26 mouse cellular contexts compared by ENCODE assay signal in the genomic region with DNA sequence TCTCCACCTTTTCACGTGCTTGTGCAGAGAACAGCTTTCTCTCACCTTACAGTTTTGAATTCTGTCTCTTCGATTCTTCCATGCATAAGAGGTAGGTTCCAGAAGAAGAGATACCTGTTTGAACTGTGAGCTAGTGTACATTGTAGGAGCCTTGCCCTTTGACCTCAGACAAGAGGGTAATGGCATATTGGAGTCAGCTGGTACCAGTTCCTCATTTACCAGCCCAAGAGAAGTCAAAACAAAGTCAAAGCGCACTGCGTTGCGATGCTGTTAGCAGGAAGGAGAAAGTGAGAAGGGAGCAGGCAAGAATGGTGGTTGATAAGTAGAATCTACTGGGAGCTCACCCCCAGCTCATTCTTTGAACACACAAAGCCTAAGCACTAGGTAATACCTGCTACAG. TPM values are rescaled to one million over a fixed set of nuclear protein-coding genes. Genes with fewer than 3 reads are reported as not detected.
DNase-seq lines count a peak whose midpoint lies in the region; ATAC-seq and TF ChIP-seq lines count a peak whose summit lies in the region.
"Had no signal": no experiment of that assay in that cellular context is flagged by ENCODE, and none has a peak within 500 bp of the region (broad histone marks: within the 10 kb centered on the region; RNA-seq: fewer than 3 reads in every experiment).

No protein-coding gene starts in this region.

- TF ChIP-seq CTCF in hindbrain, postnatal 0 days (IDR thresholded peaks at IDR 0.05; ENCODE audit: low read depth) = no peak

- 0 out of 2 replicates have a peak, but pooled peaks have one; percentile 19 for ATAC-seq in megakaryocyte progenitor cell, adult 5-6 weeks (replicated peaks; ENCODE audit: poor library complexity)
- ATAC-seq in midbrain, embryonic 14.5 days (ENCODE audit: low FRiP score, low TSS enrichment) = no peak
- ATAC-seq in hindbrain, postnatal 0 days = no peak
- ATAC-seq: activated CD4-positive, CD25-positive, alpha-beta regulatory T cell, adult 4 months; forebrain, embryonic 15.5 days; Patski had no signal

- no peak overlapping the region for H3K9ac ChIP-seq in midbrain, embryonic 14.5 days (replicated peaks; ENCODE audit: low read length)
- H3K9ac ChIP-seq in hindbrain, postnatal 0 days (replicated peaks; ENCODE audit: low read length) = no peak overlapping the region
- H3K9ac ChIP-seq: embryonic facial prominence, embryonic 12.5 days; forebrain, embryonic 15.5 days; heart, embryonic 12.5 days; hindbrain, embryonic 14.5 days had no signal

- H3K4me3 ChIP-seq in midbrain, embryonic 14.5 days (replicated peaks; ENCODE audit: low read depth, low read length) = no peak overlapping the region
- H3K4me3 ChIP-seq in hindbrain, postnatal 0 days (ENCODE audit: low read length) = no peak overlapping the region
- H3K4me3 ChIP-seq: embryonic facial prominence, embryonic 12.5 days; forebrain, embryonic 15.5 days; heart, embryonic 12.5 days; hindbrain, embryonic 10.5 days had no signal

- H3K9me3 ChIP-seq in midbrain, embryonic 14.5 days (ENCODE audit: control insufficient read depth, low read length) = no peaks in the 10 kb centered on the region
- no peaks in the 10 kb centered on the region for H3K9me3 ChIP-seq in hindbrain, postnatal 0 days (ENCODE audit: low read length)
- H3K9me3 ChIP-seq: embryonic facial prominence, embryonic 12.5 days; forebrain, embryonic 15.5 days; heart, embryonic 12.5 days; hindbrain, embryonic 10.5 days had no signal

- no peak overlapping the region for H3K27ac ChIP-seq in midbrain, embryonic 14.5 days (replicated peaks; ENCODE audit: low read depth, low read length)
- H3K27ac ChIP-seq in hindbrain, postnatal 0 days = no peak overlapping the region
- H3K27ac ChIP-seq: embryonic facial prominence, embryonic 12.5 days; forebrain, embryonic 15.5 days; hindbrain, embryonic 10.5 days; hindbrain, embryonic 14.5 days had no signal

- peaks cover 25% of the 10 kb centered on the region for H3K4me1 ChIP-seq in midbrain, embryonic 14.5 days (ENCODE audit: control insufficient read depth, insufficient read depth, low read length)
- peaks cover 10% of the 10 kb centered on the region; the same call in 1 of the 2 replicates for H3K4me1 ChIP-seq in hindbrain, postnatal 0 days (ENCODE audit: insufficient read depth, low read length)

- no peaks in the 10 kb centered on the region for H3K36me3 ChIP-seq in splenic B cell, adult 2 months (ENCODE audit: control insufficient read depth, insufficient read depth, low read length, poor library complexity, severe bottlenecking)
- no peaks in the 10 kb centered on the region for H3K36me3 ChIP-seq in midbrain, embryonic 14.5 days (ENCODE audit: control insufficient read depth, insufficient read depth, low read length)
- no peaks in the 10 kb centered on the region for H3K36me3 ChIP-seq in hindbrain, postnatal 0 days (ENCODE audit: insufficient read depth, low read length)
- H3K36me3 ChIP-seq: forebrain, embryonic 15.5 days; heart, embryonic 12.5 days; hindbrain, embryonic 10.5 days had no signal

- no peak overlapping the region for H3K4me2 ChIP-seq in midbrain, embryonic 14.5 days (ENCODE audit: low read length)
- H3K4me2 ChIP-seq in hindbrain, postnatal 0 days (ENCODE audit: low read depth, low read length) = no peak overlapping the region
- H3K4me2 ChIP-seq: forebrain, embryonic 15.5 days; heart, embryonic 12.5 days; hindbrain, embryonic 14.5 days had no signal

- no peaks in the 10 kb centered on the region for H3K27me3 ChIP-seq in splenic B cell, adult 2 months (ENCODE audit: control insufficient read depth, insufficient read depth, low read length, poor library complexity, severe bottlenecking)
- H3K27me3 ChIP-seq in midbrain, embryonic 14.5 days (ENCODE audit: control insufficient read depth, insufficient read depth, low read length) = no peaks in the 10 kb centered on the region
- H3K27me3 ChIP-seq in hindbrain, postnatal 0 days (ENCODE audit: insufficient read depth, low read length) = no peaks in the 10 kb centered on the region
- H3K27me3 ChIP-seq: embryonic facial prominence, embryonic 12.5 days; forebrain, embryonic 15.5 days; heart, embryonic 12.5 days; Patski had no signal

- 91% methylated on average over 5 of the region's 5 CpGs for WGBS in midbrain, embryonic 14.5 days
- WGBS in hindbrain, postnatal 0 days = 95% methylated on average over 5 of the region's 5 CpGs

- DNase-seq in A20 (ENCODE audit: low read depth, low spot score) = peak; percentile 55
- DNase-seq in B cell, adult 2 months = peak; percentile 32 to 42
- DNase-seq in splenic B cell, adult 2 months (ENCODE audit: low read depth, low spot score) = peak; percentile 73
- no peak for DNase-seq in midbrain, embryonic 14.5 days
- no peak for DNase-seq in hindbrain, postnatal 0 days (ENCODE audit: low spot score)
- DNase-seq: adrenal gland, postnatal 14 days; cerebellum, adult 11-12 months; cerebellum, adult 9-10 months; cerebellum, postnatal 25 days; gastrocnemius, postnatal 14 days had no signal

RNA-seq across cellular contexts. Expression of gene 5330417H12Rik, which starts 43.6 kb away (rescaled TPM):
- not detected in 2 replicates for total RNA-seq in megakaryocyte progenitor cell, adult 5-6 weeks (2015)
- not detected in 2 replicates for total RNA-seq in megakaryocyte progenitor cell, adult 5-6 weeks (2017)
- not detected in 2 replicates for polyA plus RNA-seq in midbrain, embryonic 14.5 days (2014; fragmentation: Nextera tagmentation; extraction: Ambion mirVana)
- total RNA-seq in hindbrain, postnatal 0 days (2014; rRNA removed) = not detected in 2 replicates
- not detected in 2 replicates for polyA plus RNA-seq in hindbrain, postnatal 0 days (2015; fragmentation: Nextera tagmentation; extraction: Ambion mirVana)
- total RNA-seq: adrenal gland, adult 18-20 months; adrenal gland, postnatal 14 days; gastrocnemius, adult 18-20 months; gastrocnemius, postnatal 14 days; heart, adult 8-10 months; heart, postnatal 25 days had no signal
- polyA plus RNA-seq: activated CD4-positive, CD25-positive, alpha-beta regulatory T cell, adult 4 months; C2C12; cortical plate, adult 2 months; forebrain, embryonic 11.5 days; forebrain, embryonic 15.5 days; heart, embryonic 12.5 days; heart, embryonic 16.5 days; hindbrain, embryonic 10.5 days; hindbrain, embryonic 14.5 days; Patski had no signal

Comparison
In these comparisons a context has a peak if more than half of its experiments do, and no peak if none do; other contexts are left out.
1. DNase-seq: peak in A20 (single experiment), B cell, adult 2 months (2 of 2) and splenic B cell, adult 2 months (single experiment); none in midbrain, embryonic 14.5 days (single experiment) and hindbrain, postnatal 0 days (single experiment).